Mouse (Mus musculus): Measurements from ENCODE around the gene Nbea. TPM values are rescaled to one million over a fixed set of nuclear protein-coding genes. Genes with fewer than 3 reads are reported as not detected.

The Nbea gene
- 21.0 and 22.5 TPM in 2 replicates for polyA plus RNA-seq (2016; fragmentation: Nextera tagmentation; extraction: Ambion mirVana)

DNA sequence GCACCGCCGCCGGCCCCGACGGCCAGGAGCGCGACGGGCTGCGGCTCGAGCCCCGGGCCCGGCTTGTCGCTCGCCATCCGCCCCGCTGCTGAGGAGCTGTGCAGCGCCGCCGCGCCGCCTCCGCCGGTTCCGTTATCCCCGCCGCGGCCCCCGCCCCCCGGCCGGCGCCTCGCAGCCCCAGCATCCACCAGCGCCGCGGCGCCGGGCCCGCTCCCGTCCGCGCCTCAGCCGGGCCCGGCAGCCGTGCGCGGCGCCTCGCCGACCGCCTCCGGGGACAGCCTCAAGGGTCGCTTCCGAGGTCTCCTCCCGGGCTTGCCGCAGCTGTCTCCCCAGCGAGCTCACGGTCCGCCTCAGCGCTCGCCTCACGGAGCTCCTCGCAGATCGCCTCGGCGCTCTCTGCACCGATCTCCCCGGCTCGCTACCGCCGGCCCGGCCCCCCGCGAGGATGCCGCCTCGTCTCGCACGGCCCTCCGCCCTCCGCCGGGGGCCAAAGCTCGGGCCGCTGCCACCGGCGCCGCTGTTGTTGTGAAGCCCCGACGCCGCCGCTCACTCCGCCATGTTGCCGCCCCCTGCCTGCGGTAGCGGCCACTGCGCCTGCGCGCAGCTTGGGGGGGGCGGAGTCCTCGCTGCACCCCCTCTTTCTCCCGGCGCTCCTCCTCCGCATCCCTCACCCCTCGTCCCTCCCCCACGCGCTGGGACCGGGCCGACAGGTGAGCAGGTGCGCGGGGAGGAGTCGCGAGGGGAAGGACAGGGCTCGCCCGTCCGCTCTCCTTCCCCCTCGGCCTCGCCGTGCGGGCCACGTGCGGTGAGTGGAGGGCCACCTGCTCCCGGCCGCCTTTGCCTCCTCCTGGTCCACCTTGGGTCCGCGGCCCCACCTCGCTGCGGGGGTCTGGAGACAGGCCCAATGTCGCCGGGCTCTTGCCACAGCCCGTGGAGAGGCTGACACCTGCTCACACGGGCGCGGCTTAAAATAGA lies at the start of gene Nbea:
TSS of gene Nbea (minus strand) at position 543 of the 975 bp plus-strand sequence.
- Histone ChIP-seq H3K27me3 (no peaks in the 10 kb centered on the region), H3K9me3 (no peaks in the 10 kb centered on the region), H3K4me1 (replicated peaks) (peaks cover 5% of the 10 kb centered on the region), H3K36me3 (no peaks in the 10 kb centered on the region), H3K4me3 (replicated peaks) (peak within 1 kb of the TSS; percentile 90), H3K4me2 (peak within 1 kb of the TSS; percentile 90), H3K9ac (replicated peaks) (peak within 1 kb of the TSS; percentile 92), H3K27ac (peak within 1 kb of the TSS; percentile 94)
- under 1% methylated on average over 105 of the region's 131 CpGs for WGBS
- ATAC-seq (ENCODE audit: insufficient number of reproducible peaks, insufficient read depth, low FRiP score, low TSS enrichment, low read depth): peak; percentile 84

DNA sequence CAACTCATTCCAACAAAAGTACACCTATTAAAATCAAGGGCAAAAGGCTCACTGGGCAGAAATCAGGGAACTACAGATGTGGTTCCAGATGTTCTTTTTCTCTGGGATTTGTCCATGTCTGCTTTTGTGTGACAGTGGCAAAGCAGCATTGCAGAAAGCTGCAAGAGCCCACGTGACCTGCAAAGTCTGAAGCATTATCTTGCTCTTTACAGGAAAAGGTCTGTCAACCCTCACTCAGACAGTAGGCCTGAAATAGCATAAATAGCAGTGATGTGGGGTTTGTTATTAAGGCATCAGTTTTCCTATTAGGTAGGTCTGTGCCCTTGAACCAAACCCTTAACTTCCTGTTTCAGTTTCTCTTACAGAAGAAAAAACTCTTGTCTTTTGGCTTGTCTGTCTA lies 45.8 kb upstream of the Nbea start:
- Histone ChIP-seq H3K9ac (replicated peaks) (no peak overlapping the region), H3K27me3 (no peaks in the 10 kb centered on the region), H3K4me1 (replicated peaks) (no peaks in the 10 kb centered on the region), H3K27ac (no peak overlapping the region), H3K9me3 (no peaks in the 10 kb centered on the region), H3K4me2 (no peak overlapping the region), H3K36me3 (no peaks in the 10 kb centered on the region), H3K4me3 (replicated peaks) (no peak overlapping the region)
- 74% methylated on average over 1 of the region's 1 CpGs for WGBS
- no peak for ATAC-seq (ENCODE audit: insufficient number of reproducible peaks, insufficient read depth, low FRiP score, low TSS enrichment, low read depth)

DNA sequence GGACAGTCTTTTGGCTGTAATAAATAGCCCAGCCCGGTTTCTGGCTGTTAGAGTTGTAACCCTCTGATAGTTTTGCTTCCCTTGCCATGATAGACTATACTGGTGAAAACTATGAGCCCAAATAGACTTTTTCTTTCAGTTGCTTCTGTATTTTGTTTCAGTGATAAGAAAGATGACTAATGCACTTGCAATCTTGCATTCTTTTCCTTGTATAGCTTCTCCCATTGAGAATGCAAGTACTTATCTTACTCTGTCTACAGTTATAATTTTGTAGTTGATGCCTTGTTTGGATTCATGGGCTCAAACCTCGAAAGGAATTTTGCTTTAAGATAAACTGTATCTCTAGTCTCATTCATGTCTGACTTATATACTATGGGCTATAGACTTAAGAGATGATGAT lies 32.5 kb upstream of the Nbea start:
- no peaks in the 10 kb centered on the region for H3K27me3 ChIP-seq
- H3K9ac ChIP-seq (replicated peaks): no peak overlapping the region
- no peaks in the 10 kb centered on the region for H3K9me3 ChIP-seq
- ATAC-seq (ENCODE audit: insufficient number of reproducible peaks, insufficient read depth, low FRiP score, low TSS enrichment, low read depth): no peak
- WGBS: 80% methylated on average over 2 of the region's 2 CpGs
- H3K4me2 ChIP-seq: no peak overlapping the region
- no peak overlapping the region for H3K4me3 ChIP-seq (replicated peaks)
- H3K4me1 ChIP-seq (replicated peaks): no peaks in the 10 kb centered on the region
- H3K36me3 ChIP-seq: no peaks in the 10 kb centered on the region
- no peak overlapping the region for H3K27ac ChIP-seq

DNA sequence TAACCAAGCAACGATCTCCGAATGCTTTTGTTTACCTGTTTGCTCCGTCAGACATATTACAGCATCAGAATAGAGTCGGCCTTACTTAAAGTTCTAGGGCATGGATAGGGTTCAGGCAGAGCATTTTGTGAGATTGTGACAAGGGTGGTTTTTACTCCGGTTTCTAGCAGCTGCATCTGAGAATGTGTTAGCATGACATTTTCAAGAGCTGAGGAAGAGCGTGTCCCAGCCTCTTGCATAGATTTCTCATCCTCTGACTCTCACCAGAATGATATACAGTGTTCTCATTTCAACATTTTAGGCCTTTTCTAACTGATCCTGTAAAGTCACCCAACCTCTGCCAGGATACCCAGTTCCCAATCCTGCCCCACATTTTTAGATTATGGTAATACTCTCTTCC lies 20.5 kb upstream of the Nbea start:
- H3K27me3 ChIP-seq: no peaks in the 10 kb centered on the region
- H3K36me3 ChIP-seq: no peaks in the 10 kb centered on the region
- no peak for ATAC-seq (ENCODE audit: insufficient number of reproducible peaks, insufficient read depth, low FRiP score, low TSS enrichment, low read depth)
- no peaks in the 10 kb centered on the region for H3K4me1 ChIP-seq (replicated peaks)
- no peak overlapping the region for H3K9ac ChIP-seq (replicated peaks)
- H3K9me3 ChIP-seq: no peaks in the 10 kb centered on the region
- H3K4me3 ChIP-seq (replicated peaks): no peak overlapping the region
- 83% methylated on average over 6 of the region's 6 CpGs for WGBS
- no peak overlapping the region for H3K27ac ChIP-seq
- no peak overlapping the region for H3K4me2 ChIP-seq

DNA sequence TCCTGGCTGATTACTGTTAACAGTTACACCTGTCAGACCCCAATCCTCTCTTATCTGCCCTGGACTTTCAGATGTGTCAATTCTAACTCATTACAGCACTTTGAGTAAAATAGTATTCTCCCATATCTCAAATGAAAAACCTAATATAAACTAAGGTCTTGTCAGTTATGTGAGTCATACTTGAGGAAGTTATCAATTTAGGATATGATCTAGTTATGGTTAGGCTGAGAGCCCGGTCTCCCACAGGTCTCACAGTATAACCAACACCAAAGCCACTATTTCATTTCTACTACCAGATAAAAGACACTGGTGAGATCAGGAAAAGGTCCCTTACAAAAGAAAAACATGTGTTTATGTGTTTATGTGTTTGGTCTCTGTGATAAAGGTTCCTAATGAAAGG lies 4.7 kb upstream of the Nbea start:
- Histone ChIP-seq H3K9me3 (no peaks in the 10 kb centered on the region), H3K27ac (no peak overlapping the region), H3K4me2 (no peak overlapping the region), H3K9ac (replicated peaks) (no peak overlapping the region), H3K27me3 (no peaks in the 10 kb centered on the region), H3K4me1 (replicated peaks) (no peaks in the 10 kb centered on the region; the same call in 1 of the 2 replicates), H3K36me3 (no peaks in the 10 kb centered on the region), H3K4me3 (replicated peaks) (no peak overlapping the region)
- ATAC-seq (ENCODE audit: insufficient number of reproducible peaks, insufficient read depth, low FRiP score, low TSS enrichment, low read depth): no peak
- WGBS: 91% methylated on average over 1 of the region's 1 CpGs

DNA sequence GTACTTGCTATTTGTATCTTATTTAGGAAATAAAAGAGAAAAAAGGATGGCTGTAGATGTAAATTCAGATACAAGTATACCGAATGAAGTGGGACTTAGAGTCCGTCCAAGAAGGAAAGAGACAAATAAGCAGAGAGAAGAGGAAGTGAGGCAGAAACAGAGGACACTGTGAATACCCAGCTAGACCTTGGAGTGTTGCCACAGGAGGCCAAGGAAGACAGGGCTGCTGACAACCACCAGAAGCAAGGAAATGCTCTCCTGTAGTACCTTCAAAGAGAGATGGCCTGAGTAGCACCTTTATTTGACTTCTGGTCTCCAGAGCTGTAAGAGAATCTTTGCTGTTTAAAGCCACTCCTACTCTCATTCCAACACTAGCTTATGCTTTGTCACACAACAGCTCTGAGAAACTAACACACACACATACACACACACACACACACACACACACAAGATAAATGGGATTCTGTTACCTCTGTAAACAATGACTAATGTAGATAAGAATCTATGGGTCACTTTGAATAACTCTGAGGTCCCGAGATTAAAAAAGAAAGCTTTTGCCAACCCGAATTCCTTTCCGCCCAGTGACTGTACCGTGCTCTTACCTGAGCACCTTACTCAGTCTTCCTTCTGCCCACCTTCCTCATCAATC lies 3.8 kb upstream of the Nbea start:
- H3K9ac ChIP-seq (replicated peaks): no peak overlapping the region
- H3K27ac ChIP-seq: no peak overlapping the region
- no peaks in the 10 kb centered on the region; the same call in 1 of the 2 replicates for H3K4me1 ChIP-seq (replicated peaks)
- no peaks in the 10 kb centered on the region for H3K27me3 ChIP-seq
- ATAC-seq (ENCODE audit: insufficient number of reproducible peaks, insufficient read depth, low FRiP score, low TSS enrichment, low read depth): no peak
- no peak overlapping the region for H3K4me3 ChIP-seq (replicated peaks)
- H3K9me3 ChIP-seq: no peaks in the 10 kb centered on the region
- WGBS: 84% methylated on average over 6 of the region's 6 CpGs
- H3K4me2 ChIP-seq: no peak overlapping the region
- H3K36me3 ChIP-seq: no peaks in the 10 kb centered on the region

DNA sequence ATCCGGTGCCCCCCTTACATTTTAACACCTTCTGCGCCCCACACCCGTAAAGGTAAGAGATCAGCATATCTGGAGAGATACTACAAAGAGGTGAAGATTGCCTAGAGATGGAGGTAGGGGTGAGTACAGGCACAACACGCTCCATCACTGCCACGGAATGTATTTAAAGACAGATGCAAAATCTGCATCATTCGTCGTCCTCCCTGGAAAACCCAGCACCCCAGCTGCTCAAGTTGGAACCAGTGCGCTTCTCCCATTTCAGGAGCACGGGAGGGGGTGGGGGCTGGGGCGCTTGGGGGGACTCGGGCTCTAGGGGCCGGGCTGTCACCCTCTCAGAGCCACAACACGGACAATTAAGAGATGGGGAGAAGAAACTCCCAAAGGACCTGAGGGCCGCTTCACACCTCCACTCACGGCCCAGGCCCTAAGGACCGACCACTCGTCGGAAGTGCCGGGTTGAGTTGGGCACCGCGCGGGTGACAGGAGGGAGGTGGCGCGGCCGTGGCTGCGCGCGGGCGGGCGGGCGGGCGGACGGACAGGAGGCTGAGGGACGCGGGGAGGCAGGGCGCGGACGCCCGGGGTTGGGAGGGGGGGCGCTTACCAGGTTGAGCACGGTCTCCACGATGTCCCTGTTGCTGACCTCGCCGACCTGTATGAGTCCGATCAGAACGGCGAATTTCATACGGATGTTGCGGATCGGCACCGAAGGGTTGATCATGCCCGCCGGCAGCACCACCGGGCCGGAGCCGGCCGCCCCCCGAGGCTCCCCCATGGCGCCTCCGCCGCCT lies 936 bp downstream of the Nbea start:
- Histone ChIP-seq H3K4me3 (replicated peaks) (peak overlapping the region; percentile 90), H3K9me3 (no peaks in the 10 kb centered on the region), H3K4me1 (replicated peaks) (peaks cover 5% of the 10 kb centered on the region), H3K27me3 (no peaks in the 10 kb centered on the region), H3K4me2 (peak overlapping the region; percentile 90), H3K27ac (peak overlapping the region; percentile 94), H3K9ac (replicated peaks) (peak overlapping the region; percentile 92), H3K36me3 (no peaks in the 10 kb centered on the region)
- ATAC-seq (ENCODE audit: insufficient number of reproducible peaks, insufficient read depth, low FRiP score, low TSS enrichment, low read depth): peak; percentile 48
- WGBS: under 1% methylated on average over 53 of the region's 61 CpGs

DNA sequence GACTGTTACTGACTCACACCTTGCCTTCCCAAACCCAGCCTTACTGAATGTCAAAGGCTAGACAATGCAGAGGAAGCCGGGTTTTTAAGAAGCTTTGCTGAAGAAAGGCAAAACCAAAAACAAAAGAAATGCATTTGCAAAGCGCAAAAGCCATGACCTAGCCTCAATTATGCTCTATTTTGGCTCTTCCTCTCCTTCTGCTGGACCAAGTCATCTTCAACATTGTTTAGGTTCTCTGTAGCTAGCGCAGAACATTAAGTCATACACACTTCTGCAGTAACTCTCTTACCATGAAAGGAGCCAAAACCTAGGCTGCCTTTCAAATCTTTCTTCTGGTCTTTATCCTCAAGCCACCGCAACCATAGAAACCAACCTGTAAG lies 1.5 kb downstream of the Nbea start:
- Histone ChIP-seq H3K9me3 (no peaks in the 10 kb centered on the region), H3K4me3 (replicated peaks) (peak overlapping the region; percentile 90), H3K4me1 (replicated peaks) (peaks cover 5% of the 10 kb centered on the region), H3K9ac (replicated peaks) (peak overlapping the region; percentile 92), H3K36me3 (no peaks in the 10 kb centered on the region), H3K4me2 (peak overlapping the region; percentile 90), H3K27me3 (no peaks in the 10 kb centered on the region), H3K27ac (no peak overlapping the region)
- ATAC-seq (ENCODE audit: insufficient number of reproducible peaks, insufficient read depth, low FRiP score, low TSS enrichment, low read depth): no peak
- 9% methylated on average over 4 of the region's 4 CpGs for WGBS

DNA sequence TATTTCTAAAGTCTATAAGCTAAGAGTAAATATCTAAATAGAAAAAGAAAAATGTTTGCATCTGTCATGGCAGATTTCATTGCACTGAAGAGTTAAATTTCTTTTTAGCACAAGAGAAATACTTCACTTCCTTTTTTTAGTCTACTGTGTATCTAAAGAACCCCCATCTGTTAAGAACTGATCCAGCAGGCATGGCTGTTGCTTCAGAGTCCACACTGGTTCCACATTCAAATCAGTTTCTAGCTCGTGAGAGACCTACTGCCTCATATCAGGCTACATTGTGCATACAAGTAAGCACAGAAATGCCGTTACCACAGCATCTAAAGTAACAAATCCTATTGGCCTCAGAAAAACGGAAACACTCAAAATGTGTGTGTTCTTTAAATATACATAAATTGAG lies 2.5 kb downstream of the Nbea start:
- no peaks in the 10 kb centered on the region for H3K27me3 ChIP-seq

DNA sequence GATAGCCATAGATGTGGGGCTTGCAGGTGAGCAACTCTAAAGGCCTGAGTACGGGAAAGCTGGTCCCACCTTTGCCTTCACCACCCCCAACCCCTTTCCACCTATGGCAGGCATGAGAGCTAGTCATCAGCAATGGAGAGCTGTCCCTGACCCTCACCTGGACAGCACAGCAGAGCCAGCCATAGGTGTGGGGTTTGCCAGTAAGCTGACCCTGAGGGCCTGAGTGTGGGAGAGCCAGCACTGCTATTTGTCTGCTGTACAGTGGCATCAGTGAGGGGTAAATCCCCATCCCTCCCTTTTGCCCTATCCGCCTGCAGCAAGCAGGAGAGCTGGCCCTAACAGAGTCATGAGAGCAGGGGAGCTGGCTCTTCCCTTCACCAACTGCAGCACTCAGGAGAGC lies 25.6 kb downstream of the Nbea start:
- no peak overlapping the region for H3K9ac ChIP-seq (replicated peaks)
- no peaks in the 10 kb centered on the region for H3K4me1 ChIP-seq (replicated peaks)
- no peak overlapping the region for H3K4me2 ChIP-seq
- H3K9me3 ChIP-seq: no peaks in the 10 kb centered on the region
- H3K36me3 ChIP-seq: no peaks in the 10 kb centered on the region
- no peaks in the 10 kb centered on the region for H3K27me3 ChIP-seq
- 90% methylated on average over 2 of the region's 2 CpGs for WGBS
- ATAC-seq (ENCODE audit: insufficient number of reproducible peaks, insufficient read depth, low FRiP score, low TSS enrichment, low read depth): no peak
- H3K4me3 ChIP-seq (replicated peaks): no peak overlapping the region
- H3K27ac ChIP-seq: no peak overlapping the region

More for the DNA sequence above, 2.5 kb downstream of the Nbea start:
- Histone ChIP-seq H3K9ac (replicated peaks) (no peak overlapping the region), H3K4me1 (replicated peaks) (peaks cover 5% of the 10 kb centered on the region), H3K27ac (no peak overlapping the region), H3K9me3 (no peaks in the 10 kb centered on the region), H3K4me3 (replicated peaks) (peak overlapping the region; percentile 90; the same call in 1 of the 2 replicates), H3K36me3 (no peaks in the 10 kb centered on the region), H3K4me2 (peak overlapping the region; percentile 90)
- WGBS: 55% methylated on average over 3 of the region's 3 CpGs
- no peak for ATAC-seq (ENCODE audit: insufficient number of reproducible peaks, insufficient read depth, low FRiP score, low TSS enrichment, low read depth)

DNA sequence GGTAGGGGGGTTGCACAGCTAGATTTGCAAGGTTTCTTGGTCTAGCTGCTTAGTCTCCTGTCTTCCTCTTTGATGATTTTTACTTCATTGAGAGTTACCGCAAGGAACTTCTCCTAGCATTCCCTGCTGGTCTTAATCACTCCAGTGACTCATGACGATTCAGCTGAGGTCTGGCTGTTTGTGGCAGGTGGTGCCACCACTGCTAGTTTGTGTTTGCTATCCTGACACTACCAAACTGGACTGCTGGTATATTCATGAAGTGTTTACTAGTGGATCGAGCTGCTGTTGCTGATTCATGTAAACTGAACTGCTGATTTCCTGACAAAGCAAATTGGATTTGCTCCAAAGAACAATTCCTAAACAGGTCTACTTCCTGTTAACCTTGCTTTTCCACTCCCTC lies 56.8 kb downstream of the Nbea start:
- no peak for ATAC-seq (ENCODE audit: insufficient number of reproducible peaks, insufficient read depth, low FRiP score, low TSS enrichment, low read depth)
- Histone ChIP-seq H3K9me3 (peaks cover 11% of the 10 kb centered on the region; the same call in 1 of the 2 replicates), H3K4me2 (no peak overlapping the region), H3K27me3 (no peaks in the 10 kb centered on the region), H3K27ac (no peak overlapping the region), H3K9ac (replicated peaks) (no peak overlapping the region), H3K4me1 (replicated peaks) (no peaks in the 10 kb centered on the region), H3K4me3 (replicated peaks) (no peak overlapping the region), H3K36me3 (peaks cover 8% of the 10 kb centered on the region; the same call in 1 of the 2 replicates)
- 82% methylated on average over 3 of the region's 3 CpGs for WGBS
